Mouse (Mus musculus): ENCODE results near the gene Hspb6.
A peak's percentile ranks its signal among the peaks of the same experiment; 100 is the strongest.

Gene Hspb6

DNA sequence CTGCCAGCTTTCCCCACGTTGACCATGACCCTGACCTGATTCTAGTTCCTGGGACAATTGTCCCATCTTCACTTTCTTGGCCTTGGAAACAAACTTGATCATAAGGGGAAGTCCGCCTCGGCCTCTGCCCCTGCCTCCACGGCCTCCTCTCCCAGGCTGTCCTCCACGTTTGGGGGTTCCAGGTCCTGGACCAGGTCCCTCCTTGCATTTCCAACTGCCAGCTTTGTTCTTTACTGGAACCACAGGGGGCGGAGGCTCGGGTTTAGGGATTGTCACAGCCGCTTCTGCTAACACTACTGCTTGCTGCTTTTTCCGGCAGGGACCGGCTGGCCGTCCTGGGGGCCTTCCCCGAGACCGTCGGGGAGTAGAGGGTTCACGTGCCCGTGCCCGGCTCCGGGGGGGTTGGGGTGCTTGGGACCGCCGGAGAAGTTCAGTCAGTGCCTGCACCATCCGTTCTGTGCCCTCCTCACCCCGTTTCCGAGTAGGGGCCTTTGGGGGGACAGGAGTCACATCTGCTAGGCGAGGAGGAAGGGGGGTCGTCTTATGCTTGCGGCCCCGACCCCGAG is 34.6 kb downstream of the Hspb6 start:
- DNase-seq (ENCODE audit: low spot score): no peak

DNA sequence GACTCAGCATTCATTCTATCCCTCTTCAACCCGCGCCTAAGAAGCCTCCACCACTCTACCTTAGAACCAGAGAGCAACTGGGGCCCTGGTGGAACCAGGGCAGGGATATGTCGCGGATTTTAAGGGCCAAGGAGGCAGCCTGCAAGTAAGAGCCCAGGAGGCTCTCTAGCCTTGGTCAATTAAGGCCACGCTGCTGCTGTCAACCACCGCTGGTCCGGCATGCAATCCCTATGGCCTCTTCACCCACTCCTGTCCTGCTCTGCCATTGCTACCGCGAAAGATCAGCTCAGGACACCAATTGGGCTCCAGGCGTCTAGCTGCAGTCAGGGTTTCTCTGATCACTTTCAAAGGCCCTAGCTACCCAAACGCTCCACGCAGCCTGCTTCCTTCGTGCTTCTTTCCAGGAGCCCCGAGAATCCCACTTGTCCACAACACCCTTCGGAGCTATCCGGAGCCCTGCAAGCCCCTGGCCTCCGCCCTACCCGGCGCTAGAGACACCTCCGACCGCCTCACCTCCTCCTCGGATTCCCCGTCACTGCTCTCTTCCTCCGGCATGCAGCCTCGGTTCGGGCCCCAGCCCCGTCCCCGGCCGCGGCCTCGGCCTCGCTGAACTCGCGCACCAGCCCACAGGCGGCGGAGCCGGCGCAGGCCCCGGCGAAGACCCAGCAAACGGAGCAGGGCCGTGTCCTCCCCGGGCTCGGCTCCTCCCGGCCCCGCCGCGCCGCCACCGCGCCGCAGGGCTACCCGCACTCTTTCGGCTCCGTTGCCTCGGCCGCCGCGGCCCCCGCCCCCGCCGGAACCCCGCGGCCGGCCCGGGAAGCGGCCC is 36.1 kb downstream of the Hspb6 start:
- DNase-seq (ENCODE audit: low spot score): peak; percentile 39

DNA sequence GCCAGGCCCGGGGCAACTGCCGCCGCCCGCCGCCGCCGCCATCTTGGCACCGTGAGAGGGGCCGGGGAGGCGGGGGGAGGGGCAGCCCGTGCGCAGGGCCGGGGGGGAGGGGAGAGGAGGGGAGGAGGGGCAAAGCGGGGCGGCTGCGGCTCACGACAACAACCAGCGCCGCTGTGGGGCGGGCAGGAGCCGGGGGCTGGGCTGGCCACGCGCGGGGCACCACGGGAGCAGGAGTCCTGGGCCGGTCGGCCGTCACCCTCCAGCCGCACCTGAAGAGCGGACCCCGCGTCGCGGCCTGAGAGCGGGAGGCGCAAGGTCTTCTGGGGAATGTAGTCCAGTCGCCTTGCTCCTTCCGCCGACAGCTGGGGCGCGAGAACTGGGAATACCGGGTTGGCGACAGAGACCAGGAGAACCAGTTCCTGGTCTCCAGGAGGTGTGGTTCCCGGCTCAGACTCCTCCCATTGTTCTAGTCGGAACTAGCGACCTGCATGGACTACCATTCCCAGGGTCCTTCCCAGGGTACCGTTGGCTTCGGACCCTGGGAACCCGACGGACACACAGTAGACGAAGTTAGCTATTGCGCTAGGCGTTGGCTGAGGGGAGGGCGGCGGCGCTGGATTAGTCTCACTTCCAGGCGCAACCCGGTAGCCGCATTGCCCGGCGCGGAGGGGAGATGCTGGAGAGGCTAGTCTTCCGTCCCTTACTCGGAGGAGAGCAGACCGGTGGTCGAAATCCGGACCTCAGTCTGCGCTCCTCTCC is 36.9 kb downstream of the Hspb6 start, which contains the start of gene Kmt2b:
Gene Kmt2b, minus strand, starts transcription at position 51 of the 759 bp plus-strand sequence.
- DNase-seq (ENCODE audit: low spot score): peak; percentile 98

DNA sequence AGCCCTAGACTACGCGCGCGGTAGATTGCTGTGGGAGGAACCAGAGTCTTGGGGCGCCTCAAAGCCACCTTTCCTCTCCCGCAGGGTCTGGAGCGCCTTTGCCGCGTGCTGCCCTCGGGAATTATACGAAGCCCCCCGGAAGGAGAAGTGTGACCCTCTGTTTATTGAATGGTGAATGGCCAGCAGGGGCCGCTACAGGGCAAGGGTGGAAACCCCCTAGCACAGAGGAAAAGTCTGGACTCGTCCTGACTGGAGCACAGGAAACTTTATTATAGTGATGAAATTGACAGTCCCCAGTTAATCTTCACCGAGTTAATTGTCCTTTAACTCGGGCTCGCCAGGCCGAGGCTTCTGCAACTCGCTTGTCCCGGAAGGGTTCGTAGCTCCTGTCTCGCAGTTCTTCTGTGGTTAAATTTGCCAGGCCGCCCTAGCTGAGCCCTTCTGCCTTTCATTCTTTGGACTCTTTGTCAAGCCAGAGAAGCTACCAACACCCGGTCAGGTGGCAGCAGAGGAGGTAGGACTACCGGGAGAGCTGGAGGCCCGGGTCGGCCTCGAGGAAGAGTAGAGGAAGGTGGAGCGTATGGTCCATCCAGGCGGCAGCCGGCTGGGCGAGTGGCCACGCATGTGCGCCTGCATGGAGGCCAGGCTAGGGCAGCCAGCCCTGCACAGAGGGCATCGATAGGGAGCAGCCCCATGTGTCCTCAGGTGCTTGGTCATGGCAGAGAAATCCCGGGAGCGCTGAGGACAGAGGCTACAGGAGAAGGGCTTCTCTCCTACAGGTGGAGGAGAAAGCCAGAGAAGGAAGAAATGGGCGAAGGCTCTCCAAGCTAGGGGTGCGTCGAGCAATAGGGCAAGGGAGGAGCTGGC is 37.7 kb downstream of the Hspb6 start:
- DNase-seq (ENCODE audit: low spot score): peak; percentile 94

DNA sequence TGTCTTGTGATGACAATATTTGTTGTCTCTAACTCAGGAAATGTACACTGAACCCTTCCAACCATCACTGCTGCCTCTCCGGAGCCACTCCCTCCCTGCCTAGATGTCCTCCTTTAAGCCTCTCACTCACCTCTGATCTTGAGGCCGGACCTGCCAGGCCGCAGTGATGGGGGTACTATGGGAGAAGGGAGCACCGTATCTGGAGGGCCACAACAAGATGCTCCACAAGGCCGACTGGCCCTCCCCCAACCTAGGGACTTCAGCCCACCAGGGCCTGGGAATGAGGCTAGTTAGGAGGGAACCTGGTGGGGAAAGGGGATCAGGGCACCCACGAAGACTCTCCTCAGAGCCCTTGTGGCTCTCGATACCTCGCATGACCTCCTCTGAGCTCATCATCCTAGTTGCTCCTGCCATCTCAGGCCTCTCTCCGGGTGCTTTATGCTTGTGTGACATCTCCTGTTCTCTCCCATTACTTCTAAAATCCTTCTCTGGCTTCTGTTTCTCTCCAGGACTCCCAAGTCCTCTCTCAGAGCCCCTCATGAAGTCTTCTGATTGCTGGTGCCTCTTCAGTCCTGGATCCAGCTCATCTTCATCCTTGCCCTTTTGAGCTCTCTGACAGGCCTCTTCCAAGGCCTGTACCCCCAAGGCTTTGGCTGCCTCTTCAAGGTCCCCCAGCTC is 39.1 kb downstream of the Hspb6 start:
- no peak for DNase-seq (ENCODE audit: low spot score)

DNA sequence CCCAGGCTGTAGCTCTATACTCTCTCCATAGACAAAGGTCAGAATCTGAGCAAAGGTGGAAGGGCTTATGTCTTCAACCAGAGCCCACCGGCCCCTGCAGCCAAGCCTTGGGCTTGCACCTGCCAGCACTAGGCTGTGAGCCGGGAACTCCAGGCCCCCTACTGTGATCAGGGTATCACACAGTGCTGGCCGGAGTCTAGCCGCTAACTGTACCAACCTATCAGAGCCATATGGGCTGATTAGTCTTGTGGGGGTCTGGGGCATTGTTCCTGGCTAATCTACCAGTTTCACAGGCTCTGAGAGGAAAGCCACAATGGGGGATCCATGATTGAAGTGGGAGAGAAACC is 39.6 kb downstream of the Hspb6 start:
- DNase-seq (ENCODE audit: low spot score): no peak

DNA sequence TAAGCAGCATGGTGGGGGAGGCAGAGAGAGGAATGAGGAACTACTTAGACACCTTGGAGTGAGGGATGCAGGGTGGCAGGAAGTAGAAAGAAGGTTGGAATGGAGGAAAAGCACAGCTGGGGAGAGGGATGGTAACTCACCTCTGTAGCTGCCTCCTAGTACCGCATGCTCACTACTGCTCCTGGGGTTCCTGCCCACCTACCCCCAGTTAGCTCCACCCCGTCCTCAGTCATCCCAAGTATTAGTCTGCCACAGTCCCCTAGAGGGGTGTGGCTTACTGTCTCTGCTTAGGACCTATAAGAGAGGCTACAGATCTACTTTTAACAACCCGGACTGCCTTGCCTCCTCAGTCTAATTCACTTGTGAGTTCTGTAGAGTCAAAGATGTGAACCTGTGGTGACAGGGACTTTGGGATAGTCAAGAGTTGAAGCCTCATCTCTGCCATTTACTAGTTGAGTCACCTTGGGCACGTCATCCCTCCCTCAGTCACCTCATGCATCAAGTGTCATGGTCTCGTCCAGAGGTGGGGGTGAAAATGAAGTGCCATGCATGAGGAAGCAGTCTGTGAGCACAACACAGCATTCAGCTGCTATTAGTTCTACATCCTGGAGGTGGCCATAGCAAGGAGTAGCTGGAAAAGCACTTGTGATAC is 40.9 kb downstream of the Hspb6 start:
- no peak for DNase-seq (ENCODE audit: low spot score)

DNA sequence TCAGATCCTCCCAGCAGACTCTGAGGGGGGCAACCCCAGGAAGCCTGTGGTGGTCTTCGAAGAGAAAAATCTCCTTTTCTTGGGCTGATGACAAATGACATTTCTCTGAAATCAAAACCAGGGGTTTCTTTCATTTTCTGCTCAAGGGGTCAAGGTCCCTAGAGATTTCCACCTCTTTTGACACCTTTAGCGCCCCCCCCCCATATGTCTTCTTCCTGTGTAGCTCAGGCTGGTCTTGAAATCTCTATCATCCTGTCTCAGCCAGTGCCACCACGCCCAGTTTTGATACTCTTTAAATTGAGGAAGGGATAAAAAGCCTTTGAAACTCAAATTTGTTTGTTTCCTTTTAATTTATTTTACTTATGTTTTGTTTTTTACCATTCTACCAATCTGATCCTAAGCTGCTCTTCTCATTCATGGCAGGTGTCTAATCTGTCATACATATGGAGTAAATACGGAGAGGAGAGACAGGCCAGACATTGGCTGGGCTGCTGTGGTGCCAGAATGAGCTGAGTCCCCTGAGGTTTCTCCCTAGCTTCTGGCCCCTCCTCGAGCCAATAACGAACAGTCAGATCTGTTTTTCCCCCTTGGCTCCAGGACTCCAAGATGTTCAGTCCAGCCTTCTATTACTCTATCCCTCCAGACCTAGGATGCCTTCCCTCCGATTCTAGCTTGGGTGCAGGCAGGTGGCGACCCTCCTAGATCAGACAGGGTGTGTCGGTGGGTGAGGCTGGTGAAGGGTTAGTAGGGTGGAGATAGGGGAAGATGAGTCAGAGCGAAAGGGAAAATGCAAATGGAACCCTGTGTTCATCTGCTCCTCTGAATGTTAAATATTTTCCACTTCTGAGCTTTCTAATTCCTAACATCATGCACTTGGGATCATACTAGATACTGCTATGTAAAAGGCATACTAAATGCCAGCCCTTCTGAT is 41.9 kb downstream of the Hspb6 start:
- no peak for DNase-seq (ENCODE audit: low spot score)

DNA sequence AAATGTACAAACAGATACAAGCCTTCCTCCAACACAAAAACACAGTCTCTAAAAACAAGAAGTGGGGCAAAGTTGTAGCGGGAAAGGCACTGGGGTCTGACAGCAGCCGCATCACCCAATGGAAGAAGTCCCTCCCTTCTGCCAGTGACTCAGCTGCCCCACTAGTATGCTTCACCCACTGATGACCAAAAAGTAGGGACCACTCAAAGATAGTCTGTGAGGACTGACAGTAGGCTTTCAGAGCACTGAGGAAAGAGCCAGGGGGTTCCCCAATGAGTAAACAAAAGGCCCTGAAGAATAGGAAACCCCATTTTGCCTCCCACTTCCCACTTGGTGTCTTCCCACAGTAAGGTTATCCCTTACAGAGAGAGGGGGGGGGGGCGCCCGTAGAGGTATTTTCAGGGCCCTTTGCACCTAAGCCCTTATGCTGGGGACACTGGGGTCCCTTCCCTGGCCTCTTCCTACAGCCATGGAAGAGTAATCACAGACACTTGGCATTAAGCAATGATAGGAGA is 42.6 kb downstream of the Hspb6 start:
- no peak for DNase-seq (ENCODE audit: low spot score)

DNA sequence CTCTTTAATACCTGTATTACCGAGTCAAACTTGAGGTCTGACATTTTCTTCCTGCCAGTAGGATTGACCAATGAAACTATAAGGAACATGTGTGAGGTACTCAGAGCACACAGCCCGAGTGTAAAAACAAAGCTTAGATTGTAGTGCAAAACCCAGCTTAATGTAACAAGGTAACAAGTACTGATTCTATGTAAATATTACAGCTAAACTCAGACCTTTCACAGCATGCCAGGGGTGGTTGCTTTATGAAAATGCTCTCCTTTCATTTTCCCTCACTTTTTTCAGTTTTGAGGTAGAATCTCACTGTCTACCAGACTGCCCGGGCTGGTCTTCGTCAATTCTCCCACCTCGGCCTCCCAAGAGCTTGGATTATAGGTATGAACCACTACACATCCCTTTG is 44.1 kb downstream of the Hspb6 start:
- DNase-seq (ENCODE audit: low spot score): no peak

DNA sequence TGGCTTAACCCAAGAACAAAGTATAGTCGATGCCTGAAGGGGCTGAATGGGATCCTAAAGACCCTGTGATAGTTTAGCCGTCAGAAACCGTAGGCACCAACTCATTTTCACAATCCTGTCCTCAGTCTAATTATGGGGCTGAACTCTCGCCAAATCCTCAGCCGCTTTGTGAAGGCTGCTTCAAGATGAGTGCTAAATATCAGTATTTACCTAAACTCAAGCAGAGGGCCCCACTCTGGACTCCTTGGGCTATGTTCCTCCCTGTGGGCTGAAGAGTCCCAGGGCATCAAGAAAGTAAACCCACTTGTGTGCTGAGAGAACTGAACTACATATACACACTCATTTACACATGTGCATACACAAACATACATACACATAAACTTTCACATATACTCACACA is 44.8 kb downstream of the Hspb6 start:
- DNase-seq (ENCODE audit: low spot score): no peak

DNA sequence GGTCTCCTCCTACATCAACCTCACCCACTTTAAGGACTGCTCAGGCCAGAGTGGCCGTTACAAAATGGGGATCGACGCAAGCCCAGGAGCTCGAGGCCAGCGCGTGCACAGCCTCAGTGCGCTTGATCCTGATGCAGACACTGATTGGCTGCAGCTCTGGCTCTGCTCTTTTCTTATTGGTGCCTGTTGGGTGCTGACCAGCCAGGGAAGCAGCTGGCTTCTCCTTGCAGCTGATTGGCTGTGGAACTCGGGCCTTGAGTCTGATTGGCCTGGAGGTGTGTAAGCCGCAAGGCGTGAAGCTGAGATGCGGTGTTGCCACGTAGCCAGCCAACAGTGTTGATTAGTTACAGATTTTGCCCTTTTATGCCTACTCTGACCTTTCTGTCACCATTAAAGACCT is 46.8 kb downstream of the Hspb6 start, which contains the start of gene Zbtb32:
Gene Zbtb32, minus strand, starts transcription at position 124 of the 400 bp plus-strand sequence.
- no peak for DNase-seq (ENCODE audit: low spot score)

DNA sequence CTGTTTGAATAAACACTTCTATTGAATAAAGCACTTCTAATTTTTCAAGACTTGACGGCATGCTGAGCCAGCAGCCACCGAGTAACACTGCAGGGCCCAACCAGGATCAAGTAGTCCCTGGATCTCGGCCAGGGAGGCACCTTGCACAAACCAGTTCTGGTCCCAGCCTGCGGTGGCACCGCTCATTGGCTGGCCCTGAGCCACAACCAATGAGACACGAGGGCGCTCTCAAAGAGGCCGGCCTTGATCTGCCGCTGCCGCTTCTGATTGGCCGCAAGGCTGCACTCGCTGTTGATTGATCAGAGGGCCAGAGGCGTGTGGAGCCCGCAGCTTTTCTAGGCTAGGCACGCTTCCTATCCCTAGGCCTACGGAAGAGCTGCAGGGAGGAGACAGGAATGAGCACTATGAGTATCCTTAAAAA is 48.0 kb downstream of the Hspb6 start:
- peak; percentile 88 for DNase-seq (ENCODE audit: low spot score)

DNA sequence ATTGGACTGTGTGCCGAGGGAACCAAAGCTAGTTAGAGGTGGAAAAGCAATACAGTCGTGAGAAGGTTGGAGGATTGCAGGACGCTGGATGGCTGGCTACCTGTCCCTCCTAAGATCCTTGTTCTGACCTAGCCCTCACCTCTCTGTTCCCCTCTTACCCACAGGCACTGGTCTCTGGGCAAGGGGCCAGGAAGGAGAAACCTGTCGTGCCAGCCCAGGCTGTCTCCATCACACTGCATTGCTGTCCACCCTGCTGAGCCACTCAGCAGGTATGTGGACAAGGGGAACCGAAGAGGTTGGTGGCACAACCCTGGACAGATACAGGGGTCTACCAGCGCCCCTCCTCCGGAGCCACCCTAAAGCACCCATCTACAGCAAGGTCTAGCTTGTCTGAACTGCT is 48.7 kb downstream of the Hspb6 start:
- DNase-seq (ENCODE audit: low spot score): no peak

DNA sequence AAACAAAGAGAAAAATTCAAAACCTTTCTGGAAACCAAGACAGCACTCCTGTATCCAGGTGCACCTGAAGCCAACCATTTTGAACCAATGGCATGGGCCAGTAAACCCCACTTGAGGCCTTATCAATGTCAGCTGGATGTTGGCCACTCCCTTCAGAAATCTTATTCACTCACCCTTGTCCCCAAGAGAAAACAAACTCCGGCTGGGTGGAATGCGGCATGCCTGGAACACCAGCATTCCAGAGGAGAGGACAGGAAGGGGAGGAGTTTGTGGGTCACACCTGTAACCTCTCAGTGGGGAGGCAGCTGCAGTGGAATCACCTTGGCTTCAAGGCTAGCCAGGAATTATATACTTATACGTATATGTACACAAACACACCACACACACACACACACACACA is 50.6 kb downstream of the Hspb6 start:
- peak; percentile 27 for DNase-seq (ENCODE audit: low spot score)

DNA sequence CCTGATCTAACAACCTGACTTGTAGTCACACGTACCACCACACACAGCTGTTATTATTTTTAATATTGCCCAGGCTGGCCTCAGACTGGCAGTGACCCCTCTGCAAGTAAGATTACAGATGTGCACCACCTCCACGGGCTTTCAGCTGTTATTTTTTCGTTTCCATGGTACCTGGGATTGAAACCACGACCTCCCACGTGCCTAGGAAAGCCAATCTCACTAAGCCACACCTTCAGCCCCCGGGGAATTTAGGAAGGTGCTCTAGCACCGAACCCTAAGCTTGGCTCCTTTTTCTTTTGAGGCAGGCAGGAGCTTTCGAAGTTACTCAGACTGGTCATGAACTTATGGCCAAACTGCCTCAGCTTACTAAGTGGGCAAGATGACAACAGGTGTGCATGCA is 52.4 kb downstream of the Hspb6 start:
- DNase-seq (ENCODE audit: low spot score): no peak

DNA sequence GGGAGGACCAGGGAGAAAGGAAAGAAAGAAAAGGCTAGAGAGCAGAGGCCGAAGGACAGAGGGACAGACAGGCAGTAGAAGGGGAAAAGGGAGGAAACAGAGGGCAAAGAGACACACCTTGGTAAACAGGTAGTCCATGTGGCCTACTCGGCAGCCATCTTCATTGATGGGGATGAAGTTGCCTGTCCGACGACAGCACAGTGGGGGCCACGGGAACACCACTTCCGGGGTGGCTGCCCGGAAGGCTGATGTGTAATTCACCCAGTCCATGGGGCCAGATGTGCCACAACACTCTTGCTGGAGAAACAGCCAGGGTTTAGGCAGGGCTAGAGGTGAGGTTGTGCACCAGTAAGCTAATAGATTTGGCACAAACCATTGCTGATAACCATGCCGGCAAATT is 53.0 kb downstream of the Hspb6 start:
- no peak for DNase-seq (ENCODE audit: low spot score)
